15 mouse cellular contexts compared by ENCODE assay signal in the genomic region with DNA sequence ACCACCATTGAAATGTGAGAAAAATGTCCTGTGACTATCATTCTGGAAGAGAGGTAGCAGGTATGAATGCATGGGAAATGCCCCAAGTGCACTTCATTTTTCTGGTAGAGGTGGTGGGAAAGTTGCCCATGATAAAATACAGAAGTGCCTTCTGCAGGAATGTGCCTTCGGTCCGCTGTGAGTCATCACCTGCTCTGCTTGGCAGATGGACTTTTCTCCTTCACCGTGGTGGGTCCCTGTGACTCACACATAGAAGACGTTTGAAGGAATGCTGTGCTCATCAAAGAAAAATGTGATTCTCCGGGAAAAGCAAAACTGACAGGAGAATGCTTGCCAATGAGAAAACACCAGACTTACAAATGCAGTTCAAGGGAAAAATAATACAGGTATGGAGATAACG.
DNase-seq lines count a peak whose midpoint lies in the region; ATAC-seq lines count a peak whose summit lies in the region.
"Had no signal": no experiment of that assay in that cellular context is flagged by ENCODE, and none has a peak within 500 bp of the region (broad histone marks: within the 10 kb centered on the region; RNA-seq: fewer than 3 reads in every experiment).

No protein-coding gene starts in this region.

- H3K36me3 ChIP-seq in midbrain, embryonic 10.5 days = no peaks in the 10 kb centered on the region
- no peaks in the 10 kb centered on the region for H3K36me3 ChIP-seq in liver, embryonic 11.5 days (ENCODE audit: control insufficient read depth, insufficient read depth, low read length)
- H3K36me3 ChIP-seq: heart, embryonic 13.5 days; hindbrain, embryonic 13.5 days; limb, embryonic 13.5 days; neural tube, embryonic 15.5 days had no signal

- ATAC-seq in liver, embryonic 11.5 days (replicated peaks; ENCODE audit: low FRiP score) = no peak

- no peak overlapping the region for H3K4me3 ChIP-seq in midbrain, embryonic 10.5 days
- no peak overlapping the region for H3K4me3 ChIP-seq in liver, embryonic 11.5 days (ENCODE audit: low read depth, low read length)
- H3K4me3 ChIP-seq: gastrocnemius, adult 2 months; heart, embryonic 13.5 days; hindbrain, embryonic 13.5 days; limb, embryonic 13.5 days; neural tube, embryonic 15.5 days had no signal

- H3K9ac ChIP-seq in liver, embryonic 11.5 days (ENCODE audit: low read depth, low read length) = no peak overlapping the region
- H3K9ac ChIP-seq: heart, embryonic 13.5 days; hindbrain, embryonic 13.5 days; limb, embryonic 13.5 days; lung, embryonic 14.5 days; neural tube, embryonic 15.5 days had no signal

- no peak overlapping the region for H3K4me2 ChIP-seq in liver, embryonic 11.5 days
- H3K4me2 ChIP-seq: heart, embryonic 13.5 days; hindbrain, embryonic 13.5 days; limb, embryonic 13.5 days; lung, embryonic 14.5 days; neural tube, embryonic 15.5 days had no signal

- H3K4me1 ChIP-seq in midbrain, embryonic 10.5 days = no peaks in the 10 kb centered on the region
- no peaks in the 10 kb centered on the region for H3K4me1 ChIP-seq in liver, embryonic 11.5 days (replicated peaks; ENCODE audit: control insufficient read depth, insufficient read depth, low read length)
- H3K4me1 ChIP-seq: heart, embryonic 13.5 days; hindbrain, embryonic 13.5 days; limb, embryonic 13.5 days; neural tube, embryonic 15.5 days had no signal

- no peaks in the 10 kb centered on the region for H3K27me3 ChIP-seq in midbrain, embryonic 10.5 days (ENCODE audit: low read depth, poor library complexity, severe bottlenecking)
- H3K27me3 ChIP-seq in liver, embryonic 11.5 days (replicated peaks; ENCODE audit: control insufficient read depth, insufficient read depth, low read length) = no peaks in the 10 kb centered on the region
- H3K27me3 ChIP-seq: heart, embryonic 13.5 days; hindbrain, embryonic 13.5 days; limb, embryonic 13.5 days; neural tube, embryonic 15.5 days had no signal

- no peaks in the 10 kb centered on the region for H3K9me3 ChIP-seq in midbrain, embryonic 10.5 days (replicated peaks)
- H3K9me3 ChIP-seq in liver, embryonic 11.5 days (ENCODE audit: control insufficient read depth, low read length) = no peaks in the 10 kb centered on the region
- H3K9me3 ChIP-seq: heart, embryonic 13.5 days; hindbrain, embryonic 13.5 days; limb, embryonic 13.5 days; neural tube, embryonic 15.5 days had no signal

- H3K27ac ChIP-seq in midbrain, embryonic 10.5 days (replicated peaks) = no peak overlapping the region
- H3K27ac ChIP-seq in liver, embryonic 11.5 days (ENCODE audit: low read depth, low read length) = no peak overlapping the region
- H3K27ac ChIP-seq: gastrocnemius, adult 2 months; heart, embryonic 13.5 days; hindbrain, embryonic 13.5 days; limb, embryonic 13.5 days; neural tube, embryonic 15.5 days had no signal

- 88% methylated on average over 6 of the region's 6 CpGs for WGBS in midbrain, embryonic 10.5 days
- 75% methylated on average over 6 of the region's 6 CpGs for WGBS in liver, embryonic 11.5 days

- peak; percentile 23 to 64 for DNase-seq in adrenal gland, adult (ENCODE audit: inconsistent age in 2 of 2, low spot score in 1 of 2)
- DNase-seq in adrenal gland, postnatal 4 days (ENCODE audit: low spot score in 2 of 2) = no peak
- DNase-seq in right cerebral cortex, adult 2 months (ENCODE audit: low spot score in 2 of 2) = peak; percentile 55 to 57
- DNase-seq in right cerebral cortex, postnatal 14 days = no peak
- DNase-seq in cerebellum, postnatal 14 days = peak; percentile 5 to 16
- DNase-seq in right cerebral cortex, postnatal 25 days = peak; percentile 22
- DNase-seq in midbrain, embryonic 10.5 days (ENCODE audit: low spot score) = no peak
- no peak for DNase-seq in liver, embryonic 11.5 days (ENCODE audit: low spot score)
- DNase-seq: gastrocnemius, adult 2 months; kidney, adult 11 months; lung, embryonic 14.5 days had no signal

Comparison
In these comparisons a context has a peak if more than half of its experiments do, and no peak if none do; other contexts are left out.
1. DNase-seq: peak in adrenal gland, adult (2 of 2), right cerebral cortex, adult 2 months (2 of 2), cerebellum, postnatal 14 days (2 of 2) and right cerebral cortex, postnatal 25 days (single experiment); none in adrenal gland, postnatal 4 days (0 of 2), right cerebral cortex, postnatal 14 days (single experiment), midbrain, embryonic 10.5 days (single experiment) and liver, embryonic 11.5 days (single experiment).